Mouse (Mus musculus) lung, embryonic 16.5 days (tissue): ENCODE measurements at regions not wholly inside any gene's neighbourhood (a gene's known extent, or its start where the extent isn't known, plus 50 kb on each side); places are given as distances from the start of the nearest gene placed in this dataset.
"Not testable (repeated sequence)": the region's sequence is repeated elsewhere in the genome, so short reads cannot be mapped to it uniquely, and the experiment has no call there.

ENCODE experiments used
- ATAC-seq: fragments of 200-750 bp; cut with Nextera tagmentation; 2 replicates; pipeline ENCODE4 v1.8.0; 2017; ENCODE audit warnings: low read depth, mild to moderate bottlenecking, moderate library complexity
- H3K27ac ChIP-seq: fragments of 300-500 bp; sonication (generic); 2 replicates; pipeline ENCODE4 v1.5.1; 2014; ENCODE audit warnings: mild to moderate bottlenecking, control low read depth, low read length
- H3K27me3 ChIP-seq: fragments of 300-500 bp; sonication (generic); 2 replicates; pipeline ENCODE4 v1.6.1; 2014; ENCODE audit warnings: low read depth, low read length, mixed read lengths; ENCODE audit not compliant: control insufficient read depth, insufficient read depth
- H3K36me3 ChIP-seq: fragments of 300-500 bp; sonication (generic); 2 replicates; pipeline ENCODE4 v1.6.1; 2014; ENCODE audit warnings: low read length; ENCODE audit not compliant: control insufficient read depth, insufficient read depth
- H3K4me1 ChIP-seq: fragments of 300-500 bp; sonication (generic); replicated peaks from 2 replicates; pipeline ENCODE4 v1.6.1; 2014; ENCODE audit warnings: low read length, mixed read lengths; ENCODE audit not compliant: control insufficient read depth, insufficient read depth
- H3K4me2 ChIP-seq: fragments of 300-500 bp; sonication (generic); 2 replicates; pipeline ENCODE4 v1.6.1; 2014; ENCODE audit warnings: low read depth, low read length, control low read depth
- H3K4me3 ChIP-seq: fragments of 300-500 bp; sonication (generic); 2 replicates; pipeline ENCODE4 v1.5.1; 2014; ENCODE audit warnings: mild to moderate bottlenecking, low read length, control low read depth
- H3K9ac ChIP-seq: fragments of 300-500 bp; sonication (generic); 2 replicates; pipeline ENCODE4 v1.6.1; 2014; ENCODE audit warnings: low read length, control low read depth
- H3K9me3 ChIP-seq: fragments of 300-500 bp; sonication (generic); 2 replicates; pipeline ENCODE4 v1.6.1; 2016; ENCODE audit warnings: low read length; ENCODE audit not compliant: control insufficient read depth
- WGBS: fragments of 180-500 bp; shearing (Covaris S2); extraction: QIAGEN DNeasy Blood & Tissue Kit; methylation state at CpG from one replicate; pipeline ENCODE4 v1.1.7; 2014; 5-methylcytosine and 5-hydroxymethylcytosine counted together

DNA sequence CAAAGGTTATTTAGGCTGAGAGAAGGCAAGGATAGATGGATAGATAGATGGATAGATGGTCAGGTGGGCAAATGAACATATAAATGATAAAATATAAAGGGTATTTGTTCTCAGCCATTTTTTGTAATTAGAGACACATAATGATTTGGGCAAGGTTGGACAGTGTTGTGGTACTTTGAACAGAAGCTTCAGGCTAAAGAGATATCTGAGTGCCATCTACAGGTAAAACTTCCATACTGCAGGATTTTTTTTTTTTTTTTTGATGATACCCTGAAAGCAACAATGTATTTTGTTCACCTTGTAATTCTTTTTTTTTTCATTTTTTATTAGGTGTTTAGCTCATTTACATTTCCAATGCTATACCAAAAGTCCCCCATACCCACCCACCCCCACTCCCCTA lies 110.1 kb upstream of the Trabd2b start:
- H3K9me3 ChIP-seq, result no peaks in the 10 kb centered on the region
- no peak overlapping the region for H3K4me3 ChIP-seq
- H3K4me1 ChIP-seq, result no peaks in the 10 kb centered on the region
- H3K27me3 ChIP-seq, result no peaks in the 10 kb centered on the region
- no peak overlapping the region for H3K27ac ChIP-seq
- no peaks in the 10 kb centered on the region for H3K36me3 ChIP-seq
- H3K4me2 ChIP-seq, result no peak overlapping the region
- no peak overlapping the region for H3K9ac ChIP-seq
- ATAC-seq, result no peak

DNA sequence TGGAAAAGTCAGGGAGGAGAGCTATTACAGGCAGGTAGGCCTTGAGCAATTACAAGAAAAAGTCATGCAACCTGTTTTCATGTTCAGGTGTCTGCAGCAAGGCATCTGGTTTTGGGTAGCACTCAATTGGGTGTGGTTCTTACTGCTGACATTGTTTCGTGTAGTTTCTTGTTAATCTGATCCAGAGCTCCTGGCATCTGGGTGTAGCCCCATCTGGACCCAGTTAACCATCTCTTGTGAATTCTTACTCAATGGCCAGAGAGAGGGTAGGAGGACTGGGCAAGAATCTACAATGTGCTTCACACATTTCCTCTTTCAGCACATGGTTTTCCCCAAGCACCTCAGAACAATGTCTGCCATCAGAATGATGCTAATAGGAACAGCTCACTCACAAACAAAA lies 108.0 kb upstream of the Trabd2b start:
- not testable (repeated sequence) for H3K9me3 ChIP-seq, H3K36me3 ChIP-seq, H3K4me3 ChIP-seq, H3K9ac ChIP-seq, H3K27me3 ChIP-seq, H3K4me1 ChIP-seq, H3K4me2 ChIP-seq, ATAC-seq, H3K27ac ChIP-seq
- 43% methylated on average over 1 of the region's 1 CpGs for WGBS

DNA sequence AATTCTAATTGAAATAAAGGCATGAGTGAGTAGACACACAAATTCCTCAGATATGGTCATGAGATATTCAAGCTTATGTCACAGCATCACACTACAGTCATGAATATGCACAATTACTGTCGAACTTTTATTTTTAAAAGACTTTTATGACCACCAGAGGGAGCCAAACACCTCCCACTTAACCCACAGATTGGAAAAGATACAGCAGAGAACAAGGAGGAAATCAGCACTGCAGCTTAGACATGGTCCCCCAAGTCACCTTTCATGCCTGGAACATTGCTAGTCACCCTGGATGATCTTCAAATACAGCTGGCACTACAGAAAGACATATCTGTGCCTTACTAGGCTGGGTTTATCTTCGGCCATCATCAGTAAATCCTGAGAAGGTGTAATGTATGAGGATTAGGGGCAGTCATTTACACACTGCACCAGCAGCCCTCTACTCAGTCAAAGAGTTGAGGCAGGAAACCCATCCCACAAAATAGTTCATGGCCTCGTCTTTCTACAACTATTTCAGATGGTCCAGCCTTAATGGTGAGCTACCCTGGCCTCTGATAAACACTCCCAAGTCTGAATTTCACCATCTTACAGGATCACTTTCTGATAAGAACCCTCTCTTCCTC lies 106.0 kb upstream of the Trabd2b start:
- 37% methylated on average over 3 of the region's 3 CpGs for whole genome bisulfite sequencing
- Histone ChIP-seq H3K4me1 (no peaks in the 10 kb centered on the region), H3K36me3 (no peaks in the 10 kb centered on the region), H3K4me2 (no peak overlapping the region), H3K4me3 (no peak overlapping the region), H3K27ac (no peak overlapping the region), H3K27me3 (no peaks in the 10 kb centered on the region), H3K9me3 (no peaks in the 10 kb centered on the region), H3K9ac (no peak overlapping the region)
- peak; percentile 20; the same call in 1 of the 2 replicates for ATAC-seq

DNA sequence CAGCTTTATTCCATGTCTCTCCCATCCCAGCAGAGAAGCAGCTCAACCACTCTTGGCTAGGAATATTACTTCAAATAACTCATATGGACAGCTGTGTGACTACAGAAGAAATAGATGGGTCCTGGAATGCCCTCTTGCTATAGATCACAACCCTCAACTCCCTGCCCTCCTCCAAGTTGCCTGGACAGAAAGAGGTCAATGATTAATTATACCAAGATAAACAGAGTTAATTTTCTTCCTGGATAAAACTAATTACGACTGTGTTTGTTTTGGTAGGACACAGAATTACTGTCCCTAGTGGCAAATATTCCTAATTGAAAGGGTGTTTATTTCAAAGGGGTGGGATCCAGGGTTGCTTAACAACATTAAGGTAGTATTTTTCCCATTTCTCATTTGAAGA lies 101.9 kb upstream of the Trabd2b start:
- ATAC-seq, result no peak
- no peaks in the 10 kb centered on the region for H3K4me1 ChIP-seq
- no peak overlapping the region for H3K4me3 ChIP-seq
- no peak overlapping the region for H3K4me2 ChIP-seq
- H3K9ac ChIP-seq, result no peak overlapping the region
- H3K27ac ChIP-seq, result no peak overlapping the region
- WGBS, result 12% methylated on average over 1 of the region's 1 CpGs
- no peaks in the 10 kb centered on the region for H3K9me3 ChIP-seq
- H3K27me3 ChIP-seq, result no peaks in the 10 kb centered on the region
- no peaks in the 10 kb centered on the region for H3K36me3 ChIP-seq

DNA sequence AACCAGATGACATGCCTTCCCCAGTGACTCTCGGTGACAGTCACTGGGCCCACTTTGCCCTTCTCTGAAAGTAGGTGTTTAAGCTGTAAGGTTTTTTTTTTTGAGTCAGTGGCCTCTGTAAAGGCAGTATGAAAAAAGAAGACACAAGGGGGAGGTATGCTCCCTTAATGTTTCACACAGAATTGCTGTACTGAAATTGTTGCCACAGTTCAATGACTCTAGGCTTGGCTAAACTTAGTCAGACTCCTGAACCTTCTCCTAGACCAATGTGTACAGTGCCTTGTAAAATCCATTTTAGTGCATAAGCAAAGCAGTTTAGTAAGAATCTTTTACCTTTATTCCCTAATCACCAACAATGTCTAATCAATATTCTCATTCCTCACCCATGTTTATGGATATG lies 99.0 kb upstream of the Trabd2b start:
- Histone ChIP-seq H3K9ac (no peak overlapping the region), H3K4me2 (no peak overlapping the region), H3K9me3 (no peaks in the 10 kb centered on the region), H3K27me3 (no peaks in the 10 kb centered on the region), H3K4me1 (no peaks in the 10 kb centered on the region), H3K27ac (no peak overlapping the region), H3K36me3 (no peaks in the 10 kb centered on the region), H3K4me3 (no peak overlapping the region)
- 64% methylated on average over 1 of the region's 1 CpGs for WGBS
- ATAC-seq, result no peak

DNA sequence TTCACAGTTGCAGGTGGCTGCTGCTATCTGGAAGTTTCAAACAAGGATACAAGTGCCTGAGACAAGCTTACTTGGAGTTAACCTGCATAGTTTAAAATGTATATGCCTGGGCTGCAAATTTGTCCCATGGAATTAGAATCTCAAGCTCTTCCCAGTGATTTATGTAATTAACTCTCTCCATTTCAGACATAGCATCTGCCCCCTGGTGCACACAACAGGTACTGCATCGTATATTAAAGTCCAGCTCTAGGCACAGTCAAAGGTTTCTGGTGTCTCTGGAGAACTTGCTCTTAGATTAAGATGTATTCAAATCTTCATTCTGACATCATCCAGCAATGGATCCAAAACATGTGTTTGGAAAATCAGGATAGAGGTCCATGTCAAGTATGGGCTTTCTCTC lies 98.0 kb upstream of the Trabd2b start:
- Histone ChIP-seq H3K27me3 (no peaks in the 10 kb centered on the region), H3K9ac (no peak overlapping the region), H3K4me3 (no peak overlapping the region), H3K4me1 (no peaks in the 10 kb centered on the region), H3K36me3 (no peaks in the 10 kb centered on the region), H3K4me2 (no peak overlapping the region), H3K27ac (no peak overlapping the region), H3K9me3 (no peaks in the 10 kb centered on the region)
- WGBS, result 2% methylated on average over 1 of the region's 1 CpGs
- ATAC-seq, result no peak

DNA sequence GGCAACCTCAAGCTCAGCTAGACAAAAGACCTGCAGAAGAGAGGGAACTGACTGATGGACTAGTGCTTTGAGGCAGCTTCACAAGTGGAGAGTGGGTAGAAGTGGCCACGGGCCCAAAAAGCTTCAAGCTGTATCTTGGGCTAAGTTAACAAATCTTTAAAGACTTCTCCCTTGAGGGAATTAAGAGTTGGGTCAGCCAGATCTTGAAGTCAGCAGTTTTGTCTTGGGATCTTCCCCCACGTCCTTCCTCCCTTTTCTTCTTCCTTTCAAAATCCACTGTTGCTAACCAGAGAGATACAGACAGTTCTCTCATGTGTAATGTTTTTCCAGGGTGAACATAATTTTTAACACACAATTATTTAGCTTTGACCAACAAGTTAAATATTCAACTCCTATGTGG lies 91.5 kb upstream of the Trabd2b start:
- WGBS, result 44% methylated on average over 2 of the region's 2 CpGs
- H3K27ac ChIP-seq, result no peak overlapping the region
- no peak overlapping the region for H3K4me2 ChIP-seq
- no peaks in the 10 kb centered on the region for H3K4me1 ChIP-seq
- H3K36me3 ChIP-seq, result no peaks in the 10 kb centered on the region
- H3K9ac ChIP-seq, result no peak overlapping the region
- no peaks in the 10 kb centered on the region for H3K9me3 ChIP-seq
- no peaks in the 10 kb centered on the region for H3K27me3 ChIP-seq
- no peak overlapping the region for H3K4me3 ChIP-seq
- no peak for ATAC-seq

DNA sequence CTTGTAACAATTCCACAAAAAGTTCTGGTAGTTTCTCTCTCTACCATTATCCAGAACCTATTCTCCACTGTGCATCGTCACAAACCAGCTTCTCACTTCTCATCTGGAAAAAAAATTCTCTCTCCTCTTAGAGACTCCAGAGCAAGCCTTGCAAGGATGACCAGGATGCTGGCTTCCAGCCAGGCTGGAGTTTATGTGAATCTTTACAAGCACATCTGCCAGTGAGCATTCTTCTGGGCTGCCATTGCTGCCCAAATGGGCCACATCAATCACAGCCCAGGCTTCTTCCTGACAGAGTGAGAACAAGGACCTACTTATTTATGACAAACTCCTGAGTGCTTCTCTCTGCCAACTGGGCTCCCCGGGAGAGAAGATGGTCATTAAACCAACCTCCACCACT lies 91.0 kb upstream of the Trabd2b start:
- WGBS, result 33% methylated on average over 2 of the region's 2 CpGs
- Histone ChIP-seq H3K27me3 (no peaks in the 10 kb centered on the region), H3K4me3 (no peak overlapping the region), H3K4me1 (no peaks in the 10 kb centered on the region), H3K36me3 (no peaks in the 10 kb centered on the region), H3K9me3 (no peaks in the 10 kb centered on the region), H3K9ac (no peak overlapping the region), H3K27ac (no peak overlapping the region), H3K4me2 (no peak overlapping the region)
- ATAC-seq, result peak; percentile 56

DNA sequence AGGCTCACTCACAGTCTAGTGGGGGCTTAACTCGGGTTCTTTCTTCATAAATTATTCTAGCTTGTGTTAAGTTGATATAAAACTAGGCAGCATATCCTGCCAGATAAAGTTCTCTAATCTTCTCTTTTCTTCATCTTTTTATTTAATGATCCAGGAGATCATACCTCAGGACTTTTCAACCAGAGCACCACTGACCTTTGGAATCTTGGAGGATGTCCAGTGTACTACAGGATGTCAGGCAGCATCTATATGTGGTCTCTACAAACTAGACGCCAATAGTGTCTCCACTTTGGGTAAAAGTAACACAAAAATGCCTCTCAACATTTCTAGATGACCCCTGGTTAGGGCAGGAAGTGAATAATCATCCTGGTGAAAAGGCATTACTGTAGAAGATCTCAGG lies 89.4 kb upstream of the Trabd2b start:
- H3K4me3 ChIP-seq, result no peak overlapping the region
- no peak overlapping the region for H3K9ac ChIP-seq
- WGBS, result 67% methylated on average over 2 of the region's 2 CpGs
- H3K36me3 ChIP-seq, result no peaks in the 10 kb centered on the region
- no peaks in the 10 kb centered on the region for H3K27me3 ChIP-seq
- H3K4me2 ChIP-seq, result no peak overlapping the region
- no peaks in the 10 kb centered on the region for H3K4me1 ChIP-seq
- H3K27ac ChIP-seq, result no peak overlapping the region
- no peak for ATAC-seq
- H3K9me3 ChIP-seq, result no peaks in the 10 kb centered on the region

DNA sequence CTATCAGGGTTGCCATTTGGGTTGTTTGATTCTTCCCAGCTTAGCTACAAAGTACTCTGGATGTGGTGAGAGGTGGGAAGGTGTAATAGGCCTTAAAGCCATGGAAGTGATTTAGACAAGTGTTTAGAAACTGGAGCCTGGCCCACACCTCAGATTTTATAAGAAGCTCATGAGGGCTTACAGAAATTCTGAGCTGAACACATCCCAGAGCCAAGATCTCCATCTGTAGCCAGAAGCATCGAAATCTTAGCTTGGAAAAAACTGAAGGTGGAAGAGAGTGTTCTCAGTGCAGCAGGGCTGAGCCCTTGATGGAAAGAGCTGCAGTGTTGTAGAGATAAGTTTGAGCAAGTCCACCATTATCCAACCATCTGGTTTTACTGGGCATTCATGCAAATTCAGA lies 86.4 kb upstream of the Trabd2b start:
- Histone ChIP-seq H3K27me3 (no peaks in the 10 kb centered on the region), H3K9ac (no peak overlapping the region), H3K4me1 (no peaks in the 10 kb centered on the region), H3K4me2 (no peak overlapping the region), H3K27ac (no peak overlapping the region), H3K36me3 (no peaks in the 10 kb centered on the region), H3K4me3 (no peak overlapping the region), H3K9me3 (no peaks in the 10 kb centered on the region)
- ATAC-seq, result no peak
- 57% methylated on average over 1 of the region's 1 CpGs for WGBS
